Mouse (Mus musculus): ENCODE results near the gene Hoxb6.

GRCm38 (mm10) chr11:96319071-96319902, 27.0 kb downstream of the Hoxb6 start:
- no peak for TF ChIP-seq POLR2AphosphoS2 (IDR thresholded peaks at IDR 0.05; ENCODE audit: insufficient read length, low read depth)
- TF ChIP-seq POLR2A (IDR thresholded peaks at IDR 0.05; ENCODE audit: insufficient read length, low read depth): no peak
- TF ChIP-seq CEBPB (IDR thresholded peaks at IDR 0.05; ENCODE audit: insufficient read depth, poor library complexity, severe bottlenecking): no peak
- no peak for TF ChIP-seq MYOD1 (IDR thresholded peaks at IDR 0.05; ENCODE audit: control insufficient read depth in 1 of 3, insufficient read length in 2 of 3, low read depth in 2 of 3)
- no peak for TF ChIP-seq MYOG (IDR thresholded peaks at IDR 0.05; ENCODE audit: control insufficient read depth in 1 of 3, insufficient read depth in 1 of 3, insufficient read length in 2 of 3, low read depth in 2 of 3)
- TF ChIP-seq TCF12 (IDR thresholded peaks at IDR 0.05; ENCODE audit: insufficient read depth, poor library complexity, severe bottlenecking): no peak
- TF ChIP-seq USF1 (IDR thresholded peaks at IDR 0.05; ENCODE audit: low read depth): no peak
- no peak for TF ChIP-seq MAX (IDR thresholded peaks at IDR 0.05; ENCODE audit: low read depth)
- TF ChIP-seq TCF3 (IDR thresholded peaks at IDR 0.05; ENCODE audit: insufficient read length, low read depth): no peak
